Mouse (Mus musculus) hindbrain, embryonic 10.5 days (tissue): ENCODE measurements around the gene Tnfrsf25. TPM values are rescaled to one million over a fixed set of nuclear protein-coding genes. Genes with fewer than 3 reads are reported as not detected.

Experiments used
- DNase-seq: peaks from one replicate; pipeline ENCODE4 v3.0.0-alpha.2; 2017; ENCODE audit warnings: low spot score
- H3K27ac ChIP-seq: fragments of 300-500 bp; sonication (generic); 2 replicates; pipeline ENCODE4 v1.5.1; 2016; ENCODE audit warnings: mild to moderate bottlenecking, moderate library complexity
- H3K27me3 ChIP-seq: fragments of 300-500 bp; sonication (generic); 2 replicates; pipeline ENCODE4 v1.6.1; 2016; ENCODE audit warnings: mild to moderate bottlenecking; ENCODE audit not compliant: poor library complexity, insufficient read depth, severe bottlenecking
- H3K36me3 ChIP-seq: fragments of 300-500 bp; sonication (generic); 2 replicates; pipeline ENCODE4 v1.6.1; 2016; ENCODE audit warnings: mild to moderate bottlenecking, moderate library complexity
- H3K4me1 ChIP-seq: fragments of 300-500 bp; sonication (generic); replicated peaks from 2 replicates; pipeline ENCODE4 v1.6.1; 2016; ENCODE audit warnings: mild to moderate bottlenecking
- H3K4me3 ChIP-seq: fragments of 300-500 bp; sonication (generic); 2 replicates; pipeline ENCODE4 v1.5.1; 2016; ENCODE audit warnings: mild to moderate bottlenecking, moderate library complexity
- H3K9me3 ChIP-seq: fragments of 300-500 bp; sonication (generic); 2 replicates; pipeline ENCODE4 v1.6.1; 2016; ENCODE audit warnings: mild to moderate bottlenecking, moderate library complexity
- WGBS: fragments of 180-500 bp; shearing (Covaris S2); methylation state at CpG from one replicate; pipeline ENCODE4 v1.1.7; 2016; 5-methylcytosine and 5-hydroxymethylcytosine counted together
- polyA plus RNA-seq: library from polyadenylated mRNA; unstranded; fragments of >200 nt; fragmentation: Nextera tagmentation; extraction: Ambion mirVana; gene quantifications from 2 replicates; pipeline ENCODE4 v1.2.1, GENCODE M21; 2016

Gene Tnfrsf25
- polyA plus RNA-seq, 1 experiment from 2014 or later = 0.82 TPM

DNA sequence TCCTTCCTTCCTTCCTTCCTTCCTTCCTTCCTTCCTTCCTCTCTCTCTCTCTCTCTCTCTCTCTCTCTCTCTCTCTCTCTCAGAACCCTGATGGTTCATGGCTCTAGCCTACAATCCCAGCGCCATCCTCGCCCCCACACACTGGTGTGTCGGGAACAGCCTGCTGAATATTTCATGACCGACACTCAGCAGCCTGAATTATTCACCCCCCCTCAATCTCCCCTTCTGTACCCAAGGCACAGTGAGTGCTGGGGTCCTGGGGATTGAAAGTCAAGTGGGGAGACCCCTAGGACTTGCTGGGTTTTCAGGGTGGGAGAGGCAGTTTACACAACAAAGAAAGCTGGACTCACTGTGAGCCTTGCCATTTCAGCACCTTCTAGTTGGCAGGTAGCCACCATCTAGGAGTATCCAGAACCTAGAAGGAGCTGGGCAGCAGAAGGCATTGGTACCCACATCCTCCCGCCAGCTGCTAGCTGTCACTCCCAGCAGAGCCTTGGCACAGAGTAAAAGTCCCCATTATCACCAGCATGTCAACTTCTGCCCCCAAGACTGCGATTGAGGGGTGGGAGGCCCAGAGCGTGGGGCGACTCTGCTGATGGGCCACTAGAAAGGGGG, 25.9 kb downstream of the Tnfrsf25 start:
- no peaks in the 10 kb centered on the region for H3K9me3 ChIP-seq

DNA sequence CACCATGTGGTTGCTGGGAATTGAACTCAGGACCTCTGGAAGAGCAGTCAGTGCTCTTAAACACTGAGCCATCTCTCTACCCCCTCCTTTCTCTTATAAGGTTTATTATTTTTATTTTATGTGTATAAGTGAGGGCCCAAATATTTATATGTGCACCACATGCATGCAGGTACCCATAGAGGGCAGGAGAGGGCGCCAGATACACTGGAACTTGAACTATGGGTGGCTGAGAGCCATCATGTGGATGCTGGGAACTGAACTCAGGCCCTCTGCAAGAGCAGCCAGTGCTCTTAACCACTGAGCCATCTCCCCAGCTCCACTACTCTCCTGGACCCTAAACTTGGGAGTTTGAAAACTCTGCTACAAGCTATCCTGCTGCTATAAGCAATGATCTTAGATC, 27.9 kb downstream of the Tnfrsf25 start:
- no peak for DNase-seq
- peaks cover 18% of the 10 kb centered on the region for H3K4me1 ChIP-seq
- H3K27ac ChIP-seq = no peak overlapping the region
- peaks cover 78% of the 10 kb centered on the region for H3K27me3 ChIP-seq
- H3K9me3 ChIP-seq = no peaks in the 10 kb centered on the region
- no peak overlapping the region for H3K4me3 ChIP-seq
- WGBS = 36% methylated on average over 1 of the region's 1 CpGs
- H3K36me3 ChIP-seq = no peaks in the 10 kb centered on the region

More for the DNA sequence above, 25.9 kb downstream of the Tnfrsf25 start:
- Histone ChIP-seq H3K27ac (no peak overlapping the region), H3K4me1 (peaks cover 20% of the 10 kb centered on the region), H3K4me3 (no peak overlapping the region), H3K36me3 (no peaks in the 10 kb centered on the region), H3K27me3 (peaks cover 78% of the 10 kb centered on the region)
- no peak for DNase-seq
- 77% methylated on average over 8 of the region's 8 CpGs for WGBS

DNA sequence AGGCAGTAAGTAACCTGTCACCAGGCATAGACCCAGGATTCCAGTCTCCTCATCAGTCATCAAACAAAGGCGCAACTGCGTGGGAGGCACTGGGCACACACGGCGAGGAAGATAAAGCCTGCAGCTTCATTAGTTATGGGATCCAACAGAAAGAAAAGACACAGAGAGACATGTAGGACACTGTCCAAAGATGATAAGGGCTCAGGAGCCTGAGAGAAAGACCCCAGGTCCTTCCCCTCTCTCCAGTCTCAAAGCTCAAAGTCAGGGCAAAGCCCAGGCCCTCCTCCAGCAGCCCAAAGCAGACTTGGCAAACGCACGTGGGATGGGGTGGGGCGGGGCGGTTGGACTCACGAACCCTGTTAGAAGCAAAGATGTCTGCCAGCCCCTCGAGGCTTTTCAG, 29.7 kb downstream of the Tnfrsf25 start:
- H3K27me3 ChIP-seq = peaks cover 84% of the 10 kb centered on the region
- DNase-seq = no peak
- H3K4me3 ChIP-seq = no peak overlapping the region
- no peak overlapping the region for H3K27ac ChIP-seq
- peaks cover 12% of the 10 kb centered on the region for H3K4me1 ChIP-seq
- 75% methylated on average over 10 of the region's 10 CpGs for WGBS
- H3K9me3 ChIP-seq = no peaks in the 10 kb centered on the region
- no peaks in the 10 kb centered on the region for H3K36me3 ChIP-seq

DNA sequence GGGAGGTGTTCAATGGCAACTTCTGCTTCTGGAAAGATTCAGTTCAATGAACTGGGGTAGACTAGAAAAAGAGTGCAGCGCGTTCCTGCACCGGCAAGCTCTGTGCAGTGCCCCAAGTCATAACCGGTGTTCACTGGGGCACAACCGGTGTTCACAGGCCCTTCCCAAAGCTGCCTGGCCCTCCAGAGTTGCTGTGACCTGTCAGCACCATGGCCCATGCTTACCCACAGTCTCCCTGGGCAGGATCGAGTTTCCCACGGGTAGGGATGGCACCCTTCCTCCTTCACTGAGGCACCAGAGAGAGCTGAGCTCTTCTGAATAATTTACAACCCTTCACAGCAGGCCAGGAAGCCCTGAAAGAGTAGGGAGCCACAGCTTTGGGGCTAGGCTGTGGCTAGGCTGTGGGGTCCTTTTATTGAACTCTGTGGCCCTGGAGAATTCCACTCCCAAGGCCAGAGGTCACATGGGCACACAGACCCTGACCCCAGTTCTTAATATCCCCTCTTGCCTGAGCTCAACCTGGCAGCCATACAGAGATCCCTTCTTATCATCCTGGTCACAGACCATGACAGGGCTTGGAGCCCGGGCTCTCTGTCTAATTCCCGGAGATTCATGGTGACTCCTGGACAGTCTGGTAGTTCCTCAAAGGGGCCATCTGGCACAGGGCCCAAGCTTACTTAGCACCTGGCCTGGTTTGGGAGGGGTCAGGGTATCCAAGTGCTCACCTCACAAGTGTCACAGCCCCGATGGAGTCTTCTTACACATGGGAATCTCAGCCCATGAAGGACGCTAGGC, 30.5 kb downstream of the Tnfrsf25 start:
- peaks cover 86% of the 10 kb centered on the region for H3K27me3 ChIP-seq
- WGBS = 66% methylated on average over 11 of the region's 11 CpGs

DNA sequence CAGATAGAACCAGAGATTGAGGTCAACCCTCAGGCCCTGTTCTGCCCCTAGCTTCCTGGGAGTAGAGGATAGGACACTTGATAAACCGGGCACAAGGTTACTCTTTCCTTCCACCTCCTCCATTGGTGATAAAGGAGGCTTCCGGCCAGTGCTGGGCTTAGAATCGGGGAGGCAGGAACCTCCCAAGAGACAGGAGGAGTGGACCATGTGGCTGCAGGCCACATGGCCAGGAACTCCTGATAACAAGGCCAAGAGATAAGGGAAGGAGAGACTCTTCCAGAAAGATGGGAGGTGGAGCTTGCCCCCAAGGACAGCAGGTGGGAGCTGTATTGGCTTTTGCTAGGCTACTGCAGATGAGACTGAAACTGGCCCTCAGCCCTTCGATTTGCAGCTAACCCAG, 34.8 kb downstream of the Tnfrsf25 start:
- Histone ChIP-seq H3K4me1 (peaks cover 34% of the 10 kb centered on the region), H3K9me3 (no peaks in the 10 kb centered on the region), H3K27me3 (peaks cover 100% of the 10 kb centered on the region), H3K36me3 (no peaks in the 10 kb centered on the region), H3K27ac (no peak overlapping the region), H3K4me3 (no peak overlapping the region)
- WGBS = 71% methylated on average over 4 of the region's 4 CpGs
- no peak for DNase-seq

More for the DNA sequence above, 30.5 kb downstream of the Tnfrsf25 start:
- Histone ChIP-seq H3K4me3 (no peak overlapping the region), H3K36me3 (no peaks in the 10 kb centered on the region), H3K9me3 (no peaks in the 10 kb centered on the region), H3K4me1 (peaks cover 12% of the 10 kb centered on the region), H3K27ac (no peak overlapping the region)
- no peak for DNase-seq

DNA sequence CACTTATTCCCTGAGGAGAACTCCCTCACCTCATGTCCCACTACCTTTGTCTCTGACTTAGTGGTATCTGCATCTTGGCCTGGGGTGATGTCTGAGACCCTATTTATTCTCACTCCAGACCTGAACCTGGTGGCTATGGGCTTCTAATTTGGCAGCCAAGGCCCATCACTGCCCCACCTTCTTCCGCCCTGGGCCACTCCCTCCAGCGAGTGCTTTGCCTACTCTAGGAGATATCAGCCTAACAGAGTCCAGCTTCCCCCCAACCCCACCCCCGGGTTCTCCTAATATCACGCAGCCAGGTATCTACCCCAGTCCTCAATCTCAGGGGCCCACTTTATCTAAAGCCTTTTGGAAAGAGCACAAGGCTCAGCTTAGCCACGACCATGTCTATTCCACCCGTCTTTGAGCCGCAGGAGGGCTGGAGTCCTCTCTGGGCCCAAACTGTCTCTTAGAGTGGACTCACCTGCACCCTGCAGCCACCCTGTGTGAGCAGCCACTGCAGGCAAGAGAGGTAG, 35.8 kb downstream of the Tnfrsf25 start:
- peaks cover 96% of the 10 kb centered on the region for H3K27me3 ChIP-seq
- H3K27ac ChIP-seq = peak overlapping the region; percentile 42; the same call in 1 of the 2 replicates

DNA sequence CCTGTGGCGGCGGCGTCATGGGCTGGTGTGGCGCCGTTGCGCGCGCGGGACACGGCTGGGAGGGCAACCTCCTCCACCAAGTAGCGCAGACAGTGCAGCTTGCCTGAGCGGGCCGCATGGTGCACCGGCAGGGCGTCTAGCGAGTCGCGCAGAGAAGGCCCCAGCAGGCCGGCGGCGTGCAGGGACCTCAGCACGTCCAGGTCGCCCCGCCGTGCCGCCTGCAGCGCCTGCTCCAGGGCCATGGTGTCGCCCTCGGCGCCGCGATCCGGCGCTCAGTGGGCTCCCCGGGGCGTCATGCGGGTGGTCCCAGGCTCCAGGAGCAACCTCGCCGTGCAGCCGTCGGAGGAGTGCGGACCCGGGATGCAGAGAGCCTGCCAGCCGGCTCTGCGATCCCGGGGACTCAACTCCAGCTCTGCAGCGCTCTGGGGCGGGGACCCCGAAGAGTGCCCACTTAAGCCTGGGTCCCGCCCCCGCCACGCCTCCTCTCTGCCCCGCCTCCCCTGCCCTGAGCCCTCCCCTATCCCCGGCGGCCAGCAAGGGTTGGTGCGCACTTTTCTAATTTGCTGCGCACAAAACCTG, 36.3 kb downstream of the Tnfrsf25 start, which contains the start of gene Espn:
TSS of gene Espn (minus strand) at position 406 of the 579 bp plus-strand sequence.
- WGBS = under 1% methylated on average over 57 of the region's 57 CpGs
- H3K27me3 ChIP-seq = peaks cover 95% of the 10 kb centered on the region
- peak; percentile 74 for DNase-seq
- H3K9me3 ChIP-seq = no peaks in the 10 kb centered on the region
- no peaks in the 10 kb centered on the region for H3K36me3 ChIP-seq
- H3K4me1 ChIP-seq = peaks cover 23% of the 10 kb centered on the region
- peak within 1 kb of the TSS; percentile 42; the same call in 1 of the 2 replicates for H3K27ac ChIP-seq
- peak within 1 kb of the TSS; percentile 49 for H3K4me3 ChIP-seq

More for the DNA sequence above, 35.8 kb downstream of the Tnfrsf25 start:
- DNase-seq = no peak
- Histone ChIP-seq H3K4me1 (peaks cover 27% of the 10 kb centered on the region), H3K9me3 (no peaks in the 10 kb centered on the region), H3K4me3 (peak overlapping the region; percentile 49), H3K36me3 (no peaks in the 10 kb centered on the region)
- WGBS = 19% methylated on average over 7 of the region's 7 CpGs

DNA sequence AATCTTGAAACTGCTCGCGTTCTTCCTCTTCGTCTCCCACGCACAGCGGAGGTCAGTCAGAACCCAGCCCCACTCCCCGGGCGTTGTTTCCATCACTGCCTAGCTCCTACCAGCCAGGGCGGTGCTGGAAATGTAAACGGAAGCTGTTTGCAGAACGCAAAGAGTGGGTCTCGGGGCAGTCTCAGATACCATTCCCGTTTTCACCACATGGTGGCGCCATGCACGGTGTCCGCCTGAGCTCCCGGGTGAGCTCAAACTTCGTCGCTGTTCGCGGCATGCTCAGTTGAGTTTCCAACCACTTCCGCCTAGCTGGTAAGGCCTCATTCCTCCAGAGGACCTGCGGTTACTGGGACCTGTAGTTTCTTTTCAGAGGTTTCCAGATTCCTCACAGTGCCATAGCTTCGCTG, 38.0 kb downstream of the Tnfrsf25 start:
- Histone ChIP-seq H3K9me3 (no peaks in the 10 kb centered on the region), H3K27ac (no peak overlapping the region), H3K27me3 (peaks cover 95% of the 10 kb centered on the region), H3K36me3 (no peaks in the 10 kb centered on the region), H3K4me3 (peak overlapping the region; percentile 42), H3K4me1 (peaks cover 31% of the 10 kb centered on the region)
- DNase-seq = peak; percentile 86
- WGBS = 2% methylated on average over 23 of the region's 23 CpGs

DNA sequence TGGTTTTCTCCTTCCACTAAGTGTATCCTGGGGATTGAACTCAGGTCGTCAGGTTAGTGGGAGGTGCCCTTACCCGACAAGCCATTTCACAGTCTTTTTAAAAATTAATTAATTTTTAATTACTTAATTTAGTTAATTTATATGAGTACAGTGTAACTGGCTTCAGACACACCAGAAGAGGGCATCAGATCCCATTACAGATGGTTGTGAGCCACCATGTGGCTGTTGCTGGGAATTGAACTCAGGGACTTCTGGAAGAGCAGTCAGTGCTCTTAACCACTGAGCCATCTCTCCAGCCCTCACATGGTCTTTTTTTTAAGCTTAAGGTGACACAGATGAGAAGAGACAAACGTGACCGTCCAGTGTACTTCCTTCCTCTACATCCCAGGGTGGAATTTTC, 39.3 kb downstream of the Tnfrsf25 start:
- Histone ChIP-seq H3K36me3 (no peaks in the 10 kb centered on the region), H3K4me3 (no peak overlapping the region), H3K27ac (no peak overlapping the region), H3K27me3 (peaks cover 95% of the 10 kb centered on the region), H3K9me3 (no peaks in the 10 kb centered on the region), H3K4me1 (peaks cover 43% of the 10 kb centered on the region)
- WGBS = 70% methylated on average over 4 of the region's 4 CpGs
- DNase-seq = no peak

DNA sequence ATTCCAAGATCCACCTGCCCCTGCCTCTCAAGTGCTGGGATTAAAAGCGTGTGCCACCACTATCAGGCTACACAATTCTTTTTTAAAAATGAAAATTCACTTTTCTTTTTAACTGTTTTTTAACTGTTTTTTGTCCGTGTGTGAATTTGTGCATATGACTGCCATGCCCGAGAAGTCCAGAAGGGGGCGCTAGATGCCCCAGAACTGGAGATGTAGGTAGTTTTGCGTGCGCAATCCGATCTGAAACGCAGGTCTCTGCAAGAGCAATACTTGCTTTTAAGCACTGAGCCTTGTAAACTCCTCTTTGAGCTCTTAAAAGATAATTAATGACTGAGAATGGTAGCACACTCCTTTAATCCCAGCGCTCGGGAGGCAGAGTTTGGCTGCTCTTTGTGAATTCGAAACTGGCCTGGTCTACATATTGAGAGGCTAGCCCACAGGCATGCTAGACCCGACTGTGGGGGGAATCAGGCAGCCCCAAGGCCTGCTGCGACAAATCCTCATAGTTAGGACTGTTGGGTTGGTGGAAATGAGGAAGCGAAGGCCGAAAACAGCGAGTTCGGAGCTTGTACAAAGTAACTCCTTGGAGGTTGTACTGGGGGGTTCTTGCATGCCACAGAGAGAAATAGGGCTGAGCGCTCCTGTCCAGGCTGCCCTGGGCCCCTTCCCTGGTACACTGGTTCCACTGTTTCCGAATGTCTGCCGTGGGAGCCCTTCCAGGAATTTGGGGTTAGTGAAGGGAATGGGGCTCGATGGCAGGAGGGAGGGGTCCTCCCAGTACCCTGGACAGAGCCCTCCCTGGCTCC, 42.2 kb downstream of the Tnfrsf25 start:
- Histone ChIP-seq H3K4me1 (peaks cover 35% of the 10 kb centered on the region), H3K36me3 (no peaks in the 10 kb centered on the region), H3K4me3 (peak overlapping the region; percentile 36), H3K9me3 (no peaks in the 10 kb centered on the region), H3K27me3 (peaks cover 95% of the 10 kb centered on the region), H3K27ac (no peak overlapping the region)
- DNase-seq = peak; percentile 47
- WGBS = 16% methylated on average over 21 of the region's 21 CpGs

DNA sequence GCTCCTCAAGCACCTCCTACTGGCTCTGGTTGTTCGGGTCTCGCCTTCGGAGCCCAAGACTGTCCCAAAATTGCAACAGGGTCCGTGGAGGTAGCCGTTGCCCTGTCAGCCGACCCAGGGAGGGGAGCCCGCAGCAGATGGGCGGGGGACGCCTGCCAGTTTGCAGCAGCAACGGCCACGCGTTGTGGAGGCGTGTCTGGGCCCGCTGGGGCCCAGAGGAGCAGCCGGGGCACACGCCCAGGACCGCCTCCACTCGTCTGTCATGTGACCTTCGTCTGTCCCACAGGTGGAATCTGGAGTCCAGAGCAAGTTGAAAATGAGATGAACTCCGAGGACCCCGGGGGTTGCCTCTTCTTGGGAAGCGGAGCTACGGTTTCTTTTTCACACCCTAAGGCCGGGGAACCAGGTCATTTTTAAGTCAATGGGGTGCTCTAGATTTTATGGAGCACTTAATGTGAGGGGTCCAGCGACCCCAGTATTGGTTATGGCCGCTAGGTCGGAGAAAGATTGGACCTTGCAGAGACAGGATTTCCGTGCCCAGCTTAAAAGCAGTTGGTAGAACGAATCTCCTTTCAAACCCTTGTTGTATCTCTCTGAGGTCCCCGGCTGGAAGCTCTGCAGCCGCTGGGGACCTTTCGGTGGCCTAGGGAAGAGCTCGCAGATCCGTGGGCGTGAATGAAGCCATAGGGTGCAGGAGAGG, 43.0 kb downstream of the Tnfrsf25 start, which contains the start of gene Hes2:
TSS of gene Hes2 (plus strand) at position 283 of the 700 bp plus-strand sequence.
- peaks cover 30% of the 10 kb centered on the region for H3K4me1 ChIP-seq
- peaks cover 92% of the 10 kb centered on the region for H3K27me3 ChIP-seq
- no peaks in the 10 kb centered on the region for H3K36me3 ChIP-seq
- H3K4me3 ChIP-seq = peak within 1 kb of the TSS; percentile 36
- no peaks in the 10 kb centered on the region for H3K9me3 ChIP-seq
- DNase-seq = no peak
- H3K27ac ChIP-seq = no peak within 1 kb of the TSS
- 4% methylated on average over 35 of the region's 35 CpGs for WGBS

DNA sequence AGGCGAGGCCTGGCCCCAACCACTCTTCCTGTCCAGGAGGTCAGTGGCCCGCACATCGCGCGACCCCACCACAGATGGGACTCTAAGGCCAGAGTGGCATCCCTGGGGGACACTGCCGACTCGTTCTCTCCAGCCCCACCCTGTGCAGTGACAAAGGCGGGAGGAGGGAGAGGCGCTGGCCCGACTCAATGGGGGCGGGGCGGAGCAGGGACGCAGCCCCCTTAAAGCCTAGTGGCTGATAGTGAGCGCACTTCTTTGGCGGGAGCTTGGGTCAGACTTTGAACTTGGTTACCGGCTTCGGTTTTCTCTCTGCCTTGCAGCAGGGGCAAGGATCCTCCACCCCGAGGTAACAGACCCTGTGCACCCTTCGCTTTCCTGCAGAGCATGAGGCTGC, 43.5 kb downstream of the Tnfrsf25 start:
- DNase-seq = no peak
- Histone ChIP-seq H3K9me3 (no peaks in the 10 kb centered on the region), H3K36me3 (no peaks in the 10 kb centered on the region), H3K27me3 (peaks cover 92% of the 10 kb centered on the region), H3K4me1 (peaks cover 25% of the 10 kb centered on the region), H3K4me3 (peak overlapping the region; percentile 36), H3K27ac (no peak overlapping the region)
- 2% methylated on average over 19 of the region's 19 CpGs for WGBS
